Mouse (Mus musculus): ENCODE measurements around the gene Lrrc7. TPM values are rescaled to one million over a fixed set of nuclear protein-coding genes. Genes with fewer than 3 reads are reported as not detected.

The Lrrc7 gene
- total RNA-seq, 2 experiments from 2014 or later: 0.10 to 0.20 TPM

- no peak for DNase-seq (ENCODE audit: low spot score in 2 of 2)
These were observed 192.9 kb downstream of the Lrrc7 start for GRCm38 (mm10) chr3:158369169-158369568.

GRCm38 (mm10) chr3:158365801-158366200, 196.2 kb downstream of the Lrrc7 start:
- no peak for DNase-seq (ENCODE audit: low spot score in 2 of 2)

GRCm38 (mm10) chr3:158362091-158362490, 199.9 kb downstream of the Lrrc7 start:
- DNase-seq (ENCODE audit: low spot score in 2 of 2): no peak

GRCm38 (mm10) chr3:158356706-158357105, 205.3 kb downstream of the Lrrc7 start:
- no peak for DNase-seq (ENCODE audit: low spot score in 2 of 2)

GRCm38 (mm10) chr3:158356194-158356593, 205.8 kb downstream of the Lrrc7 start:
- DNase-seq (ENCODE audit: low spot score in 2 of 2): no peak

- DNase-seq (ENCODE audit: low spot score in 2 of 2): no peak
These were observed 221.2 kb downstream of the Lrrc7 start for GRCm38 (mm10) chr3:158340808-158341207.

- no peak for DNase-seq (ENCODE audit: low spot score in 2 of 2)
These were observed 231.9 kb downstream of the Lrrc7 start for GRCm38 (mm10) chr3:158330085-158330484.

- DNase-seq (ENCODE audit: low spot score in 2 of 2): no peak
These were observed 251.6 kb downstream of the Lrrc7 start for GRCm38 (mm10) chr3:158310391-158310790.

GRCm38 (mm10) chr3:158307415-158307814, 254.6 kb downstream of the Lrrc7 start:
- no peak for DNase-seq (ENCODE audit: low spot score in 2 of 2)

GRCm38 (mm10) chr3:158298732-158299131, 263.3 kb downstream of the Lrrc7 start:
- no peak for DNase-seq (ENCODE audit: low spot score in 2 of 2)

- no peak for DNase-seq (ENCODE audit: low spot score in 2 of 2)
These were observed 267.0 kb downstream of the Lrrc7 start for GRCm38 (mm10) chr3:158295041-158295440.

GRCm38 (mm10) chr3:158284431-158284830, 277.6 kb downstream of the Lrrc7 start:
- DNase-seq (ENCODE audit: low spot score in 2 of 2): no peak

- no peak for DNase-seq (ENCODE audit: low spot score in 2 of 2)
These were observed 283.4 kb downstream of the Lrrc7 start for GRCm38 (mm10) chr3:158278631-158279030.

- DNase-seq (ENCODE audit: low spot score in 2 of 2): no peak
These were observed 289.3 kb downstream of the Lrrc7 start for GRCm38 (mm10) chr3:158272700-158273099.

GRCm38 (mm10) chr3:158270887-158271286, 291.1 kb downstream of the Lrrc7 start:
- DNase-seq (ENCODE audit: low spot score in 2 of 2): no peak

- no peak for DNase-seq (ENCODE audit: low spot score in 2 of 2)
These were observed 309.4 kb downstream of the Lrrc7 start for GRCm38 (mm10) chr3:158252576-158252975.

GRCm38 (mm10) chr3:158247672-158248071, 314.3 kb downstream of the Lrrc7 start:
- no peak for DNase-seq (ENCODE audit: low spot score in 2 of 2)

- no peak for DNase-seq (ENCODE audit: low spot score in 2 of 2)
These were observed 351.4 kb downstream of the Lrrc7 start for GRCm38 (mm10) chr3:158210657-158211056.

GRCm38 (mm10) chr3:158210026-158210425, 352.0 kb downstream of the Lrrc7 start:
- DNase-seq (ENCODE audit: low spot score in 2 of 2): peak in 1 of 2 experiments; percentile 4

GRCm38 (mm10) chr3:158207840-158208239, 354.2 kb downstream of the Lrrc7 start:
- DNase-seq (ENCODE audit: low spot score in 2 of 2): no peak

GRCm38 (mm10) chr3:158202776-158203175, 359.2 kb downstream of the Lrrc7 start:
- no peak for DNase-seq (ENCODE audit: low spot score in 2 of 2)

GRCm38 (mm10) chr3:158195426-158195825, 366.6 kb downstream of the Lrrc7 start:
- DNase-seq (ENCODE audit: low spot score in 2 of 2): no peak

- DNase-seq (ENCODE audit: low spot score in 2 of 2): no peak
These were observed 368.8 kb downstream of the Lrrc7 start for GRCm38 (mm10) chr3:158193229-158193628.
